Mouse (Mus musculus) lung, postnatal 36 days (tissue): ENCODE measurements around the gene Ccdc92b.

Source experiments
- DNase-seq: peaks from one replicate; pipeline ENCODE4 v3.0.0; 2022; ENCODE audit warnings: mixed read lengths

Ccdc92b gene

GRCm38 (mm10) chr11:74619201-74619955, at the start of gene Ccdc92b:
Ccdc92b (plus strand) TSS chr11:74619605.
- peak; percentile 77 for DNase-seq

GRCm38 (mm10) chr11:74569735-74570134, 49.7 kb upstream of the Ccdc92b start:
- peak; percentile 15 for DNase-seq

DNA sequence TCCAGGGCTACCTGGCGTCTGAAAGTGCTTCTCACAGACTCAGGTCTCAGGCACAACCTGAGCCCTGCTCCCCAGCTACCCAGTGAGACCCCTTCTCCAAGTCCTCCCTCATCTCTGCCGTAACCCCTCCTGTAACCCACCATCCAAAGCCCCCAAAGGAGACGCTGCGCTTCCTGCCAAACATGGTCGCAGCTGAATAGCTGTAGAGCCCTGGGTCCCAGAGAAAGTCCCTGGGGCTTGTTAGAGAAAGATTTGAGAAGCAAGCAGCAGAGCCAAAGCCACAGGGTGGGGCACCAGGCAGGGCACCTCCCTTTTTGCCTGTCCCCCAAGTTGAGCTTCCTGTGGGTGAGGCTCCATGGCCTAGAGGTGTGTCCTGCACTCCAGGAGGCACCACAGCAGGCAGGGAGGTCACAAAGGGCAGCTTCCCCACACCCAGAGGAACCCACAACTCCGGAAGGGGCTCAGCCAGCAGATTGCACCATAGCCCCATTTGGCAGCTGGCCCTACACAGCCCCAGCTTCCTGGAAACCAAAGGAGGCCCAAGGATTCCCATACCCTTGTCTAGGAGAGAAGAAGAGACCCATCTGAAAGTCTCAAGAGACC, 46.8 kb upstream of the Ccdc92b start:
- DNase-seq: peak; percentile 77

GRCm38 (mm10) chr11:74574768-74575434, 44.5 kb upstream of the Ccdc92b start:
- no peak for DNase-seq

DNA sequence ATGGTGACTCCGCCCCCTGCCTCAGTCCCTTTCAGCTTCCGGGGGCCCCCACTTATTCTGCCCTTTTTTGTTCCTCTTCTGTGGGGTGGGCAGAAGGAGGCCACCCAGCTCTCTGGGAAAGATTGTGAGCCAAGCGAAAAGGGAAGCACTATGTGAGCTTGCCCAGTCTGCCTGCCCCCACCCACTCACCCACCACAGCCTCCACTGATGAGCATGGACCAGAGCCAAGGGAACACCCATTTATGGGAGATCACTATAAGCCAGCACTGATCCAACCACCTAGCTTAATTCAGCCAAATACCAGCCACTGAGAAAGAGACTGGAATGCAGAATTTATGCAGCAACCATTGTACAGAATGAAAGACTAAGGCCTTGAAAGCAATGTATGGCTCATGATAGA, 43.5 kb upstream of the Ccdc92b start:
- DNase-seq: peak; percentile 69

DNA sequence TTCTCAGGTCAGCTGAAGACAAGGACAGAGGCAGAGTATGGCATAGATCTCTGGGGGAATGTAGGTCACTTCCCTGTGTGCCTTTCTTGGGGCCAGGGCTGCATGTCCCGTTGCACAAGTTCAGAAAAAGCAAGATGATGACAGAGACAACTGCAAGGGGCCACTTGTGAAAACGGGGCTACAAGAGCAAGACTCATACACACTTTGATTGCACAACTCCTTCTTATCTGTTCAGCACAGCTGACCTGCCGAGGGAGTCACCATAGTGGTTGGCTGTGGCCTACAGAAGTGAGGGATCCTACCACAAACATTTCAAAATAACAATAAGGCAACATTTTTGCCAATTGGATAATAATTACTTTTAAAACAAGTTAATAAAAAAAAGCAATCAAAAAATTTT, 42.3 kb upstream of the Ccdc92b start:
- peak; percentile 42 for DNase-seq

DNA sequence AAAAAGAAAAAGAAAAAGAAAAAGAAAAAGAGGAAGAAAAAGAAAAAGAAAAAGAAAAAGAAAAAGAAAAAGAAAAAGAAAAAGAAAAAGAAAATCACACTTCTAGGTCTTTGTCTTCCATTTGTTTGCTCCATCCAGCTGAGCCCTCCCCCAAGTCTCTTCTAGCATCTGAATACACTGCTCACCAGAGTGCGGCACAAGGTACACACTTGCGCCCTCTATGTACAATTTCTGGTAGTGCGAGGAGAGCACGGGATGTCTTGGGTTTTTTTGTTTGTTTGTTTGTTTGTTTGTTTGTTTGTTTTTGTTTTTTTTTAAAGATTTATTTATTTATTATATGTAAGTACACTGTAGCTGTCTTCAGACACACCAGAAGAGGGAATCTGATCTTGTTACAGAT, 38.1 kb upstream of the Ccdc92b start:
- DNase-seq: peak; percentile 13

- no peak for DNase-seq
Observed at GRCm38 (mm10) chr11:74582464-74582863, 36.9 kb upstream of the Ccdc92b start.

GRCm38 (mm10) chr11:74583824-74584349, 35.5 kb upstream of the Ccdc92b start:
- no peak for DNase-seq

DNA sequence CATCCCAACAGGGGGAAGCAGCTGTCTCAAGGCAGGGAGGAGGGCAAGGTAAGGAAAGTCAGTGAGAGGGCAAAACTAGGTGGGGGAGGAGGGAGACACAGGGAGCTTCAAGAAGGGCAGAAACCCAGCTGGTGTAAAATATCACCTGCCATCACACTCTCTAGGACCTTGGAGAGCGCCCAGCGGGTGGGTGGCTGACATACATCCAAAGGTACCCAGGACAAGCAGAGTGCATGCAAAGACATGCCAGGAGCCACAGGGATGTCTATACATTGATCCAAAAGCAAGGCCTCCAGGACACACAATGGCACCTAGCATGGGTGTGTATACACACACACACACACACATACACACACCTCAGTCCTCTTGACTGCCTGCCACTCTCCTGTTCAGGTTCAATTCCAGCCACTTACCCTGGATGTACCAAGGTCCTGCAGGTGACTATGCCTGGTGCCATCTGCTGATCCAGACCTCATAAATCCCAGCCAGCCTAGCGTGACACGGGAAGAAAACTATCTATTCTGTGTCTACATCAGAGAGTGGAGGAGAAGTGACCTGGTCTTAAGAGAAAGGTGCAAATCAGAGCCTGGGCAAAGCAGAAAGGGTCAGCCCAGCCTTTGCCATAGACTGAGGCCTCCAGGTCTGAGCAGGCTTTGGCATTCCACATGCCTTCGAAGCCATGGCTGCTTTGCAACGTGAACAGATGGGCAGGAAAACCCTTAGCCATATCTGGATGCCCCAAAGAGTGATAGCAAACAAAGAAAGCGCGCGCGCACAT, 34.3 kb upstream of the Ccdc92b start:
- no peak for DNase-seq

DNA sequence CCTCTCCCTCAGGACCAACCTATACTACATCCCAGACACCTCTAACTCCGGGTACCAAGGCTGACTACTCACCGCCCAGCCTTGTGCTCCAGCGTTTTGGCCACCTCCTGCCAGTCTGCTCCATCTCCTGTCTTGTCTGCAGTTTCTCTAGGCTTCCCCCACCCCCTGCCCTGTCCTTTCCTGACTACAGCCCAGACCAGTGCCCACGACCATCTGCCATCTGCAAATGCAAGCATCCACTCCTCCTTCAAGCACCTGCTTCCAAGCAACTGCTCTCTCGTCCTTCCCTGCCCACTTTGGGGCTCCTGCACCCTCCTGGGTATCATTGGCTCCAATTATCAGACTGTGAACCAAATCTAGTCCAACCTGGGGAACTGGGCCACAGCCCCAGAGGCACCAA, 33.0 kb upstream of the Ccdc92b start:
- no peak for DNase-seq

DNA sequence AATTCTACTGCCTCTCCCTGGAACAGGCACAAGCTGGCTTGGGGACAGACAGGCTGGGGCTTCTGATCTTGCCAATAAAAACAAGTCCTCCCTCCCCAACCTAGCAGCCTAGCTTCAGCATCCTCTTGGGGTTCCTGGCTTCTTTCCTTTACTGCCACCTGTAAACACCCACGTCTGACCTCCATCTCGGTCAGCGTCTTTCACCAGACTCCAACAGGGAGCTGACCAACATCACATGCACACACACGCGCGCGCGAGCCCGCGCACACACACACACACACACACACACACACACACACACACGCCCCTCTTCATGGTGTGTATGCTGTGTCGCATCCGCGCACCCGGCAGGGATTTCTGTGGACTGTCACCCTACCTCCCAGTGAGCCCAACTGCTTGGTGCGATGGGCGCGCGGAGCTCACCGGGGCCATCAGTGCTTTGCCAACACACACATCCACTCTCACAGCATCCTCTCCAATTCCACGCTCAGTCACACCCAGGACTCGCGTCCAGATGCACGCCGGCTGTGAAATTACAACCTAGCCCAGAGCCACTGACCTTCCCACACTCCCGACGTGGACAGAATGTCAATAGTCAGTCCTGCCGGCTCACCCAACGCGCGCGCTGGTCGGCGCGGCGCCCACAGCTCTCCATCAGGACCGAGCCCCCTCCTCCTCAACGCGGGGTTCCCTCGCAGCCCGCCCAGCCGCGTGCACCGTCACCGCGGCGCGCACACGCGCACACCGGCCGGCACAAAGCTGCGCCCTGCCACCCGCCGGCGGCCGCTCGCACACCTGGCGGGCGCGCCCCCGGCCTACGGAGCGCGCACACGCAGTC, 29.8 kb upstream of the Ccdc92b start:
- DNase-seq: no peak

GRCm38 (mm10) chr11:74590239-74590596, 29.2 kb upstream of the Ccdc92b start:
- DNase-seq: no peak

DNA sequence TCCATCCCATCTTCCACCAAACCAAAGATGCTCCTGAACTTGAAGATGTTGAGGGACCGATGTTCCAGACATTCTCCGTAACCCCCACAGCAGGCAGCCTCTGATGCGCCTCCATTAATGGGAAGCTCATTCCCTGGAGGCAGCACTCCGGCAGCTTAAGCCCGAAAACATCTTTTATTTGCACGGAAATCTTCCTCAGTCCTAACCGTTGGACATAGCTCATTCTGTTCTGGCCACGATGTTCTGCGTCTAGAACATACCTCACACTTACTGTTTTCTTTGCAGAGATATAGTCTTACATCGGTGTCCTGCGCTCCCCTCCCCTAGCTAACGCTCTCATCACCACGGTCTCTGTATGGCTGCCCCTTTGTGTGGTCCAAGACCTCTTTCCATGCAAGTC, 28.7 kb upstream of the Ccdc92b start:
- no peak for DNase-seq

GRCm38 (mm10) chr11:74592246-74592645, 27.2 kb upstream of the Ccdc92b start:
- DNase-seq: no peak

DNA sequence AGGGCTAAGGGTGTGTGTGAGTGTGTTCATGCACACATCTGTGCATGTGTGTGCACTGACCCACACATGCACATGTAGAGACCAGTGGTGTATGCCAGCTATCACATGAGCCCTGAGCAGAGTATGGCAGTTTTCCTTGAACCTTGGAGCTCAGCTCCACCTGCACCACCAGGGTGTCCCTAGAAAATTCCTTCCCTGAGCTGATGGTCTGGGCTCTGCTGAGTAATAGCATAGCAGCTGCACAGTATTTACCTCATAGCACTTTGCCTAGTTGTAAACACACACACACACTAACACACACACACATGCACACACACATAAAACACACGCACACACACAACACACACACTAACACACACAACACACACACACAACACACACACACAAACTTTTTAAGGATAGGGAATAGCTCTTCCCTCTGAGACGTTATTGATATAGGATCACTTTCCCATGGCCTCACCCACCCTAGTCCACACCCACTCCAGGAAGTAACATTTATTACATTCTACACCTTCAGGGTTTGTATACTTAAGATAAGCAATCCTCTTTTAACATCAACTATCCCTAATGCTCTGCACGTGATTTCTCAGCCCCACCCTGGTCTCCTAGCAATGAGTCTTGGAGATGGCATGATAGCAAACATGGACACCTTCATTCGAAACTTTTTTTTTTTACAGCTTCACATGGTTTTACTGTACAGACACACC, 22.0 kb upstream of the Ccdc92b start:
- no peak for DNase-seq

- DNase-seq: no peak
Observed at GRCm38 (mm10) chr11:74597990-74598337, 21.4 kb upstream of the Ccdc92b start.

DNA sequence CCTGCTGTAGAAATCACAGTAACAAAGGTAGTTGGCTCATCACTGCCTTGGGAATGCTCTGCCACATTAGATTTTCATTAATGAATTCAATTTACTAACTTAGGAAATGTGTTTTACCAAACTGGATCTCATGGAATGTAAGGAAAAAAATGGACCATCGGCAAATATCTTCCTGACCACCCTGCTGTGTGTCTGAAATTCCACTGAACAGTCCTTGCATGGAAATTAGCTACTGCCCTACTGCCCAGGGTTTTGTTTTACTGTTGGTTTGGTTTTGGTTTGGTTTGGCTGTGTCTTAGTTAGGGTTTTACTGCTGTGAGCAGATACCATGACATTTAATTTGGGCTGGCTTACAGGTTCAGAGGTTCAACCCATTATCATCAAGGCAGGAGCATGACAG, 17.1 kb upstream of the Ccdc92b start:
- no peak for DNase-seq

- no peak for DNase-seq
Observed at GRCm38 (mm10) chr11:74610068-74610467, 9.3 kb upstream of the Ccdc92b start.

- DNase-seq: no peak
Observed at GRCm38 (mm10) chr11:74610545-74611176, 8.7 kb upstream of the Ccdc92b start, which contains the start of gene Rap1gap2. Rap1gap2 (minus strand) TSS chr11:74610915.

DNA sequence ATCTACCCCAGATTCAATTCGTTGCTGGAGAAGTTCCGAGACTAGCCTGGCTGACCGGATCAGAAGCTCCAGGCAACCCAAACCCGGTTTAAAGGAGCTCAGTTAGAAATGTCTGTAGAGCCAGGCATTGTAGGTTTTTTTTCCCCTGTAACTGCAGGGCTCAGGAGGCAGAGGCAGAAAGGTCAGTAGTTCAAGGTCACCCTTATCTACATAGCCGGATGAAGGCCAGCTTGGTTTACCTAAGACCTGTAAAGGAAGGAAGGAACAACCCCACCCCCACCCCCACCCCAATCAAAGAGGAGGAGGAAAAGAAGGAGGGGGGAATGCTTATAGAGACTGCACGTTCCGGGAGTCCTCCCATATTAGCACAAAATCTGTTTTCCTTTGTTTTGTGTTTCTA, 8.0 kb upstream of the Ccdc92b start:
- no peak for DNase-seq
